Mouse (Mus musculus): Measurements from ENCODE around the gene Sobp.
A peak's percentile ranks its signal among the peaks of the same experiment; 100 is the strongest.

Gene Sobp

GRCm38 (mm10) chr10:43174326-43175155 lies at the start of gene Sobp, which contains the start of gene 9030612E09Rik:
TSS of gene Sobp (minus strand) at chr10:43174530.
TSS of gene 9030612E09Rik (plus strand) at chr10:43174704.
- DNase-seq (ENCODE audit: low spot score), result peak; percentile 63

GRCm38 (mm10) chr10:43223391-43223790 lies 49.1 kb upstream of the Sobp start:
- DNase-seq (ENCODE audit: low spot score), result no peak

GRCm38 (mm10) chr10:43221659-43222058 lies 47.3 kb upstream of the Sobp start:
- DNase-seq (ENCODE audit: low spot score), result peak; percentile 4

DNA sequence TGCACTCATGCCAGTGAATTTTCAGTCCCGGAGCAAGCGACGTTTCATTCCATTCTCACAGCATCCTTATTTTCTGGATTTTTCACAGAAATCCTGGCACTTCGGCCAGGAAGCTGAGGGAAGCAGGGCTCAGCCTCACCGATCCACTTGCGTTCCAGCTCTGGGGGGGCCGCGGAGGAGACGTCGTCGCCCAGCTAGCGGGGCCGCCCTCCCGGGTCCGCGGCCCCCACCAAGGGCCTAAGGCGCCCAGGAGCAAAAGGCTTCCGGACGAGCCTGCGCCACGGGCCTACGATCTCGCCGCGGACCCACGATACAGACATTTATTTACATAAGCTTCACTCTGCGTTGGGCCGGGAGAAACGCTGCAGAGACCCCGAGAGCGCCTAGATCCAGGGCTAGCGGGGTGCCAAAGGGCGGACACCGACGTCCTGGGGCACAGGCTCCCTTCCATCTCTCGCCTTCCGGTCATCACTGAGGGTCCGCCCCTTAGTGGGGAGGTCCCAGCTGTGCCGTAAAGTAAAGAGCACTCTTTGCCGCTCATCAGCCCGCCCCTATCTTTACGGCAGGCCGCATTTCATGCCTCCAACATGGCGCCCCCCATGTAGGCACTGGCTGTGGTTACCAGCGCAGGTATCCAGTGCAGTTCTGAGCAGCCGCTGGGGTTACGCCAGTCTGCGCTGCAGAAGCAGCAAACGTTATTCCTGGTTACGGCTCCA lies 46.7 kb upstream of the Sobp start, which contains the start of gene Pdss2:
Gene Pdss2, plus strand, starts transcription at position 577 of the 716 bp plus-strand sequence.
- peak; percentile 93 for DNase-seq (ENCODE audit: low spot score)

DNA sequence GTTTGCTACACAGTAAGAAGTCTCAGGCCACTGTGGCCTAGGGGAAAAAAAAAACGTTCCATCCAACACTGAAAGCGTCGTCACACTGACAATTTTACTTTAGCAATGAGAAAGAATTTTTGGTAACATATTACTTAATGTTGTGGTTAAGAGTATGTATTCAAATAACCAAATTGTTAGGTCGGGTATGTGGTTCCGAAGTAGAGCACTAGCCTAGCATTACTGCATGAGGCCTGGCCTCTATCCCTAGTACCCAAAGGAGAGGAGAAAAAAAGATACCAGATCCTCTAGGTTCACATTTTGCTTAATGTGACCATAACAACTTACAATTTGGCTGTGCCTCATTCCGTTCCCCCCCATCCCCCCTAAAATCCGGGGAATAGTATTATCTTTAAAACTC lies 46.1 kb upstream of the Sobp start:
- DNase-seq (ENCODE audit: low spot score), result no peak

- DNase-seq (ENCODE audit: low spot score), result no peak
These were observed 43.1 kb upstream of the Sobp start for GRCm38 (mm10) chr10:43217361-43217900.

GRCm38 (mm10) chr10:43211866-43212265 lies 37.5 kb upstream of the Sobp start:
- DNase-seq (ENCODE audit: low spot score), result no peak

GRCm38 (mm10) chr10:43203865-43204264 lies 29.5 kb upstream of the Sobp start:
- no peak for DNase-seq (ENCODE audit: low spot score)

- DNase-seq (ENCODE audit: low spot score), result no peak
These were observed 25.9 kb upstream of the Sobp start for GRCm38 (mm10) chr10:43200206-43200605.

- no peak for DNase-seq (ENCODE audit: low spot score)
These were observed 6.1 kb upstream of the Sobp start for GRCm38 (mm10) chr10:43180313-43180912.

- DNase-seq (ENCODE audit: low spot score), result peak; percentile 10
These were observed 849 bp upstream of the Sobp start for GRCm38 (mm10) chr10:43175156-43175601.

DNA sequence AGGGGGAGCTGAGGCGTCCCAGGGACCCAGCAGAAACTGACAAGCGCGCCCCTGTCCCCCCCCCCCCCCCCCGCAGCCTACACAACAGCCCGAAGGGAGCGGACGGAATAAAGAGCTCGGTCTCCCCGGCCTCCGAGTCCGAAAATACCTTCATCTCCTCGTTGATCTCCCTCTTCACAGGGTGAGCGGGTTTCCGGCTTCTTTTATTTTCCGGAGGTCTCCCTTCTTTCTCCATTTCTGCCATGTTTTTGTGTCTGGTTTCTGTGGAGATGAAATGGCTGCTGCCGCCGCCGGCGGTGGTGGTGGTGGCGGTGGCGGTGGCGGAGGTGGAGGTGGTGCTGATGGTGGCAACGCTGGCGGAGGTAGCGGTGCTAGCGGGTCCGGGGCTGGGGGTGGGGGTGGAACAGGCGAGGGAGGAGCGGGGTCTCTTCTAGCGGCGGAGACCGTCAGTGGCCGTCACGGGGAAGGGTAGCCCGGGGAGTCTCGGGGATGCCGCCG lies 453 bp downstream of the Sobp start:
- no peak for DNase-seq (ENCODE audit: low spot score)

GRCm38 (mm10) chr10:43173141-43173827 lies 1.0 kb downstream of the Sobp start:
- peak; percentile 55 for DNase-seq (ENCODE audit: low spot score)

- DNase-seq (ENCODE audit: low spot score), result no peak
These were observed 1.8 kb downstream of the Sobp start for GRCm38 (mm10) chr10:43172554-43172953.

GRCm38 (mm10) chr10:43172066-43172465 lies 2.3 kb downstream of the Sobp start:
- DNase-seq (ENCODE audit: low spot score), result no peak

GRCm38 (mm10) chr10:43171106-43171505 lies 3.2 kb downstream of the Sobp start:
- no peak for DNase-seq (ENCODE audit: low spot score)

DNA sequence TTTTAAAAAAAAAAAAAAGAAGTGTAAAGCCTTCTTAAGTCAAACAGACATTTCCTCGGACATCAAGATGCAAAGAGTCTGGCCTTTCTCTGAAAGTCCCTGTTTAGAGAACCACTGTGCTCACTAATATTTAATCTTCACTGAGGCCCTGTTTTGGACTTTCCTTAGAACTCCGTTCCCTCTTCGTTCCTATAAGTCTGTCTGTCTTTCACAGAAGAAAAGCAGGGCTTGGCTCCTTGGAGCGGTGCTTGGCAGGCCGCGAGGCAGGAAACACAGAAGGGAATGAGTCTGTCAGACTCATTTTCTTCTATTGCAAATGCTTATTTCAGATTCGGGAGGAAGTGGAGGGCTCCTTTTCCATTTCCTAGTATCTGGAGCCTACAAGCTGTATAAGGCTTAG lies 5.5 kb downstream of the Sobp start:
- no peak for DNase-seq (ENCODE audit: low spot score)

DNA sequence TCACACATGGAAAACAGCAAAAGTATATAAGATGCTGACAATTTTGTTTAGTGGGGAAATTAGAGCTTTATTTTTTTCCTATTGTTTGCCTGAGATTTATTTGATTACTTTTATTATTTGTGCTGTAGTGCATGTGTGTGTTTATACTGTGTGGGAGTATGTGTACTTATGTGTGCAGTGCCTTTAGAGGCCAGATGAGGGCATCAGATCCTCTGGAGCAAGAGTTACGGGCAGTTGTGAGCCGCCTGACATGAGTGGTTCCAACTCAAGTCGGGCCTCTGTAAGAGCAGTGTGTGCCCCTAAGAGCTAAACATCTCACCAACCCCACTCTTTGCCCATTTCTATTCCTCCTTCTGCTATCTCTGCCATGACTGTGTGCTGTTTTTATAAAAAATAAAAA lies 7.5 kb downstream of the Sobp start:
- DNase-seq (ENCODE audit: low spot score), result no peak

DNA sequence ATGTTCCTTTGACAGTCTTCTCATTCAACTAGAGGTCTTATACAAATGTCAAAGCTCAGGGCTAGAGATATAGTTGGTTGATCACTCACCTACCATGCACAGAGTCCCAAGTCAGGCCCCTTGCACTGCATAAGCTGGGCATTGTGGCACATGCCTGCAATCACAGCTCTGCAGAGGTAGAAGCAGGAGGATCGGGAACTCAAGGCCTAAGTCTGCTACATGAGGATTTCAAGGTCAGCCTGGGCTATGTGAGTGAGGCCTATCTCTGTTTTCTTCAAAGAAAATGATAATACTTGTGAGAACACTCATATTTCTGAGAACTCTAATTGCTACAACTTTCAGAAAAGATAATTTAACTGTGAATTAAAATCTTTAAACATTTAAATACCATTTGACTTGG lies 8.2 kb downstream of the Sobp start:
- peak; percentile 57 for DNase-seq (ENCODE audit: low spot score)

- DNase-seq (ENCODE audit: low spot score), result no peak
These were observed 9.9 kb downstream of the Sobp start for GRCm38 (mm10) chr10:43164406-43164805.

DNA sequence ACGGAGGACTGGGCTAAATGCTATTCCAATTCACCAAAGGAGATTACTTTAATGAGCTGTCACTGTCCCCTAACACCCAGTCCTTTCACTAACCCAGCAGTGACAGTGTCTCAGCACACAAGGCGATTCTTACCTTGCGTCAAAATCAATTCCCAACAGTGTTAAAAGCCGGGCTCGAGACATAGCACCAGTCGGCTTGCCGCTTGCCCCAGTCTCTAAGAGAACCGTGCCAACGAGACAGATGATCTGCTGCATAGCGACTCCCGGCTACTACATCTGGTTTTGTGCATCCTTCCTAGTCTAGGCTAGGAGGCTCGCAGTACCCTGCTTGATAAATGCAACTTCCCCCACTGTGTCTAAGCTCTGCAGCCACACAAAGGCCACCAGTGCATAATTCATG lies 12.0 kb downstream of the Sobp start:
- DNase-seq (ENCODE audit: low spot score), result no peak

DNA sequence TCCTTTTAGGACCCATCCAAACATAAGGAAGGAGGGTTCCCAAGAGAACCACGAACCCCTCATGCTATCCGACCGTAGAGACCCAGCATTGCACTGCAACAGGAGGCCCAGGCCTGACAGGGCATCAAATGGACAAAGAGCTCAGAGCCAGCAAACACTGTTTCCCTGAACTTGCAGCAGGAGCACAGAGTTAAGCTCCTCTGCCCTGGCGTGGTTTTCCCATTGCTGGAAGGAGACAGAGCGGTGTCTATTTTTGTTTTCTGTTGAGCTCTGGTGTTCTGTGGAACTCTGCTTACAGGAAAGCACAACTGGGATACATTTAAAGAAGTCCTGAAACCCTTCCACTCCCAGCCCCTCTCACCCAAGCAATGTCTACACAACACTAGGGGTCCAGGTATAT lies 15.0 kb downstream of the Sobp start:
- no peak for DNase-seq (ENCODE audit: low spot score)
